Mouse (Mus musculus) hindbrain, embryonic 13.5 days (tissue): Measurements from ENCODE around the gene Cldn34c2. TPM values are rescaled to one million over a fixed set of nuclear protein-coding genes. Genes with fewer than 3 reads are reported as not detected.
"Not testable (repeated sequence)": the region's sequence is repeated elsewhere in the genome, so short reads cannot be mapped to it uniquely, and the experiment has no call there.

Experiments used
- ATAC-seq: fragments of 200-750 bp; cut with Nextera tagmentation; 2 replicates; pipeline ENCODE4 v1.8.0; 2017; ENCODE audit warnings: moderate TSS enrichment; ENCODE audit not compliant: low FRiP score
- H3K27ac ChIP-seq: fragments of 300-500 bp; sonication (generic); 2 replicates; pipeline ENCODE4 v1.5.1; 2015; ENCODE audit warnings: inconsistent platforms, mild to moderate bottlenecking, moderate library complexity
- H3K27me3 ChIP-seq: fragments of 300-500 bp; sonication (generic); 2 replicates; pipeline ENCODE4 v1.6.1; 2015; ENCODE audit warnings: mild to moderate bottlenecking, inconsistent platforms
- H3K36me3 ChIP-seq: fragments of 300-500 bp; sonication (generic); 2 replicates; pipeline ENCODE4 v1.6.1; 2015; ENCODE audit warnings: mild to moderate bottlenecking, inconsistent platforms
- H3K4me1 ChIP-seq: fragments of 300-500 bp; sonication (generic); replicated peaks from 2 replicates; pipeline ENCODE4 v1.6.1; 2015; ENCODE audit warnings: inconsistent platforms
- H3K4me2 ChIP-seq: fragments of 300-500 bp; sonication (generic); 2 replicates; pipeline ENCODE4 v1.6.1; 2015; ENCODE audit warnings: inconsistent platforms, mild to moderate bottlenecking, moderate library complexity
- H3K4me3 ChIP-seq: fragments of 300-500 bp; sonication (generic); 2 replicates; pipeline ENCODE4 v1.5.1; 2015; ENCODE audit warnings: mild to moderate bottlenecking, inconsistent platforms
- H3K9ac ChIP-seq: fragments of 300-500 bp; sonication (generic); 2 replicates; pipeline ENCODE4 v1.6.1; 2015; ENCODE audit warnings: mild to moderate bottlenecking, inconsistent platforms
- H3K9me3 ChIP-seq: fragments of 300-500 bp; sonication (generic); 2 replicates; pipeline ENCODE4 v1.6.1; 2016; ENCODE audit warnings: inconsistent platforms
- WGBS: fragments of 180-500 bp; shearing (Covaris S2); methylation state at CpG from one replicate; pipeline ENCODE4 v1.1.7; 2015; 5-methylcytosine and 5-hydroxymethylcytosine counted together
- polyA plus RNA-seq: library from polyadenylated mRNA; unstranded; fragments of >200 nt; fragmentation: Nextera tagmentation; extraction: Ambion mirVana; gene quantifications from 2 replicates; pipeline ENCODE4 v1.2.1, GENCODE M21; 2015

Gene Cldn34c2
- not detected in 2 replicates for polyA plus RNA-seq

DNA sequence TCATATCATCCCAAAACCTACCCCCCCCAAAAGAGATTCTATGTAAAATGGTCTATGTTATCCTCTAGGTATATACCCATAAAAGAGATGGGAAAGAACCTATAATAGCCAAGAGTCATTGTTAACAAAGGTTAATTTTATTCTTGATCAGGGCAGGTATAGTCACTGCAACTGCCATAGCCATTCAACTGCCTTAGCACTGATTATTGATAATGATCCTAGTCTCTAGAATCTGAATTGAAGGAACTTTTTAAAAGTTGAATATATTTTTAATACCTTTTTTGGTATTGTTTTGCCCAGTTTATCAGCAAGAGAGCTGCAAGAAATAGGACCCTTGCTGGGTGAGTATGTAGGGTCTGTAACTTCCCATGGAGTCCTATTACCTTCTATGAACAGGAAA lies at the start of gene Cldn34c2:
Gene Cldn34c2, plus strand, starts transcription at position 301 of the 400 bp plus-strand sequence.
- H3K9me3 ChIP-seq, H3K4me1 ChIP-seq, ATAC-seq, H3K27me3 ChIP-seq, H3K36me3 ChIP-seq, H3K9ac ChIP-seq, H3K27ac ChIP-seq, H3K4me3 ChIP-seq, H3K4me2 ChIP-seq: not testable (repeated sequence)

DNA sequence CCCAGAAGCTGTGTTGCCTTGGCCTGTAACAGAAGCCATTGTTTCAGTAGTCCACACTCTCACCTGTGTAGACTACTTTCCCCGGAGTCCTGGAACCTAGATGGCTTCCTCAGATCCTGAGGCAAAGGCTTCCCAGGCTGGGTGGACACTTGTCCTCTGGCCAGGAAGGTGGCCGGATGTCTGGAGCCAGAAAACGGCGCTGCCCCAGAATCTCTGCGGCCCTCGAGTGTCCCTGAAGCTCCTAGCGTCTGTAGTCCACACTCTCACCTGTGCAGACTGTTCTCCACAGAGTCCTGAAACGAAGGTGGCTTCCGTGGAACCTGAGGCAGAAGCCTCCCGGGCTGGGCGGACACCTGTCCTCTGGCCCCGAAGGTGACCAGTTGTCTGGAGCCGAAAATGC lies 30.1 kb upstream of the Cldn34c2 start:
- H3K27ac ChIP-seq, H3K27me3 ChIP-seq, H3K36me3 ChIP-seq, H3K9ac ChIP-seq, H3K4me2 ChIP-seq, H3K9me3 ChIP-seq, ATAC-seq, H3K4me3 ChIP-seq, H3K4me1 ChIP-seq: not testable (repeated sequence)
- 91% methylated on average over 13 of the region's 13 CpGs for WGBS

DNA sequence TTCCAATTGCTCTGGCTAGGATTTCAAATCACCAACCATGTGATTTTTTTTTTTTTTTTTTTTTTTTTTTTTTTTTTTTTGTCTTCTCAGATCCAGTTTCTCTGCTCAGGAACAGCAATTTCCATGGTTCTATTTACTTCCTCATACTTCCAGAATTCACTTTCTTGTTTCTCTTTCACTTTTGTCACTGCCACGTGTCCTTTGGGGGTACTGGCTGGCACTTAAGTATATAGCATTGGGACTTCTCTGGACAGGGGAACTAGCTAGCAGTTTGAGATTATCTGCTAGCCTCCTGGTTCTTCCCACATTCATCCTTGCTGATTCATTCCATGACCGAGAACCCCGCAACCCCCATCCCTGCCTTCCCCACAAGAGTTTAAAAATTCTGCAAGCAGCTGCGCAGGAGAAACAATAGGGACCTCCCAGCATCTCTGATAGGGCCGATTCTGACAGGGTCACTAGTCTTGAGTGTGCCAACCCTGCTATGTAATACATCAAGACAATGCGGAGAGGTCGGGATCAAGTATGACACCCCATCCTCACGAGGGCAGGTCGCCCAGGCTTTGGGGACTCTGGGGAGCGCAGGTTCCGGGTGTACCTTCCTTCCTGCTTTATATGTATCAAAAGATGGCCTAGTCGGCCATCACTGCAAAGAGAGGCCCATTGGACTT lies 30.8 kb downstream of the Cldn34c2 start:
- H3K9me3 ChIP-seq, ATAC-seq: not testable (repeated sequence)
- 90% methylated on average over 9 of the region's 12 CpGs for WGBS

More for the DNA sequence above, 30.8 kb downstream of the Cldn34c2 start:
- H3K4me3 ChIP-seq, H3K27me3 ChIP-seq, H3K27ac ChIP-seq, H3K4me2 ChIP-seq, H3K4me1 ChIP-seq, H3K36me3 ChIP-seq, H3K9ac ChIP-seq: not testable (repeated sequence)

Other genes starting within 250 kb of the Cldn34c2 start
- gene Gm17467, start 123.1 kb downstream of the Cldn34c2 start, polyA plus RNA-seq, result not detected in 2 replicates
- not detected in 2 replicates for gene Cldn34c3, start 212.0 kb downstream of the Cldn34c2 start, polyA plus RNA-seq